Mouse (Mus musculus): ENCODE data around the gene Aars2. TPM values are rescaled to one million over a fixed set of nuclear protein-coding genes. Genes with fewer than 3 reads are reported as not detected.

Gene Aars2
- polyA plus RNA-seq, 1 experiment from 2014 or later = 17.2 TPM

DNA sequence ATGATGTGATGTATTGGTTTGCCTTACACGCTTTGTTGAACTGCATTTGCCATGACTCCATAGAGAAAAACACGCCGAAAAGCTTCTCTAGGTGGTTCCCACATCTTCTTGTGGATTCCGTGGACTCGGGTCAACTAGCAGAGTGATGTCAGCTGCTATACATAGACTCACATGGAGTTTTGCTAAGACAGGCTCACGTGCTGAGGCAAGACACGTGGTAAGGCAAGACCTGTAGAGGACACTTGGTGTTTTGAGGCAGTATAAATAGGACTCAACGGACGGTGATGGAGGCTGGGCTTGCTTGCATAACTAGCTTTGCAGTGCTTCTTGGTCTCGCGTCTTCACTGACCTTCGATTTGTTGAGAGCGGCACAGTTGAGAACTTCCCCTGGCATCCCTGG is 8.2 kb upstream of the Aars2 start:
- H3K27me3 ChIP-seq = peaks cover under 1% of the 10 kb centered on the region
- DNase-seq (ENCODE audit: low read depth, low spot score) (no peak), ATAC-seq (no peak)
- TF ChIP-seq CTCF (IDR thresholded peaks at IDR 0.05) = no peak
- POLR2A ChIA-PET = no interaction called here
- in situ Hi-C loops (cut with MboI; ENCODE audit: low pct_unique_long_range_greater_than_20kb) = loop anchor here (25.0 kb wide), 1 partner anchor 139 kb away; no protein-coding TSS in a partner anchor
- CTCF ChIA-PET = no interaction called here

DNA sequence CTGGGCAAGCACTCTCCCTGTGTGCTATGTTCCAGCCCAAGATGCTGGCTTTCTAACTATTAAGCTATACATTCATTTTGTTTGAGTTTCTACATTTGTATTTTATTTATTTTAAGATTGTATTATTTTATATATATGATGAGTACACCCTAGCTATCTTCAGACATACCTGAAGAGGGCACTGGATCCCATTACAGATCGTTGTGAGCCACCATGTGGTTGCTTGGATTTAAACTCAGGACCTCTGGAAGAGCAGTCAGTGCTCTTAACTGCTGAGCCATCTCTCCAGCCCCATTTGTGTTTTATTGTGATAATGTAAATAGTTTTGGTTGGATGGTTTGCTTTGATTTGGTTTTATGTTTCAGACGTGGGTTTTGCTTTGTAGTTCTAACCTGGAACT is 7.1 kb upstream of the Aars2 start:
- POLR2A ChIA-PET = no interaction called here
- no peak for DNase-seq (ENCODE audit: low read depth, low spot score)
- no peak for ATAC-seq
- no peaks in the 10 kb centered on the region for H3K27me3 ChIP-seq
- no peak for TF ChIP-seq CTCF (IDR thresholded peaks at IDR 0.05)
- CTCF ChIA-PET = interaction anchor here (1.3 kb wide), 1 partner anchor 53 kb away, joined by 3 read pairs; no protein-coding TSS in a partner anchor
- in situ Hi-C loops (cut with MboI; ENCODE audit: low pct_unique_long_range_greater_than_20kb) = loop anchor here (25.0 kb wide), 1 partner anchor 138 kb away; no protein-coding TSS in a partner anchor

DNA sequence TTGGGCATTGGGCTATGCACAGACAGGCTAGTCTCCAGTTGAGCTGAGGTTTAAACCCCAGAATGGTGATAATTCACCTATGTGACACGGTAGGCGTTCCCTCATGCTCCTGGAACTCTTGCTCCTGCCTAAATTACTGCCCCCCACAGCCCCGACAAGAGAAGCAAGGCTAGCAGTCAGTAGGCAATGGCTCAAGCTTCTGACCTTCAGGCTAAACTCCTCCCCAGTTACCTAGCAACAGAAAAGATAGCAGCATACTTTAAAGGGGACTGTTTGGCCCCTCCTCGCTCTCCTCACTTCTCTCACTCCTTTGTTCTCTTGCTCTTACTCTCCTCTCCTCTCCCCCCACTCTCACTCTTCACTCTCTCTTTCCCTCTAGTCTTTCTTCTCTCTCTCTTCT is 5.7 kb upstream of the Aars2 start:
- POLR2A ChIA-PET = no interaction called here
- no peak for DNase-seq (ENCODE audit: low read depth, low spot score)
- in situ Hi-C loops (cut with MboI; ENCODE audit: low pct_unique_long_range_greater_than_20kb) = no loop called here
- H3K27me3 ChIP-seq = no peaks in the 10 kb centered on the region
- CTCF ChIA-PET = no interaction called here
- no peak for ATAC-seq
- TF ChIP-seq CTCF (IDR thresholded peaks at IDR 0.05) = no peak

DNA sequence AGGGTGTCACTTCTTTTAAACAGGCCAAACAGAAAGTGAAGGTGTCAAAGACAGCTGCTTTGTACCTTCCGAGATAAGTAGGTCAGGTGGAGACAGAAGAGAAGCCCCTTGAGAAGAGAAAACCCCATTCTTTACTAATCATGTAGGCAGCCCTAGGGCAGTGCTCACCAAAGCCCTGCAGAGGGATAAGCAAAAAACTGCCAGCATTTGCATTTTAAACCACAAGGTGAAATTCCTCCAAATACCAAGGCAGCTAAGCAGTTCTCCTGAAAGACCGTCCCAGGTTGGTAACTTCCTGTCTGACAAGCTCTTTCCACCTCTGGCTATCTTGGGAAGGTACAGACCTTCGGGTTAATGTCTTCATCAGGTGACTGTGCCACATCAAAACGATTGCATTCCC is 4.3 kb upstream of the Aars2 start:
- DNase-seq (ENCODE audit: low read depth, low spot score) (no peak), ATAC-seq (no peak)
- H3K27me3 ChIP-seq = no peaks in the 10 kb centered on the region
- CTCF ChIA-PET = interaction anchor here (1.2 to 1.4 kb wide), 3 partner anchors 11 to 26 kb away, joined by 3 to 4 read pairs (median 3); no protein-coding TSS in a partner anchor
- no peak for TF ChIP-seq CTCF (IDR thresholded peaks at IDR 0.05)
- in situ Hi-C loops (cut with MboI; ENCODE audit: low pct_unique_long_range_greater_than_20kb) = no loop called here
- POLR2A ChIA-PET = interaction anchor here (0.6 kb wide), 1 partner anchor 267 kb away, joined by 4 read pairs; no protein-coding TSS in a partner anchor

DNA sequence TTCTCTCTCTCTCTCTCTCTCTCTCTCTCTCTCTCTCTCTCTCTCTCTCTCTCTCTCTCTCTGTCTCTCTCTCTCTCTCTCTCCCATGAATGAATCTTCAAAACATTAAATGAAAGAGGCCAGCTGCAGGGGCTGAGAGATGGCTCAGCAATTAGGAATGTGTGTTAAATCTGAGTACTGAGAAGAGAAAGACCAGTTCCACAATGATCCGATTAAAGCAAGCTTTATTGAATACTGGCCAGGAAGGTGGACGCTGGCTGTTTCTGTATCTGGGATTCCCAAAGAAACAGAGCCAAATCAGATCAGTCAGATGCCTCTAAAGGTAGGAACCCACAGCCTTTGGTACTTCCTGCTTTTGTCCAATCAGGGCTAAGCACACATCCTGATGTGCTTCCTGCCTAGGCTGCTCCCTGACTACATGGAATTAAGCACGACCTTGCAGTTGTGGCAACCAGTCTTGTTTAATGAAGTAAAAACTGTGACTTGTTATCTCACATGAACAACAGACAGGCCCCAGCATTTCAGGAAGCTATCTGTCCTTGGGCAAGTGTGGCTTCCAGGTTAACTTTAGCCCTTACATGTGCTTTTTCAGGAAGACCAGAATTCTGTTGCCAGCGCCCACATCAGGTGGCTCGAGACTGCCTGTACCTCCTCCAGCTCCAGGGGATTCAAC is 3.2 kb upstream of the Aars2 start:
- TF ChIP-seq CTCF (IDR thresholded peaks at IDR 0.05) = no peak
- ATAC-seq (no peak), DNase-seq (ENCODE audit: low read depth, low spot score) (no peak)
- ChIA-PET CTCF (interaction anchor here (0.7 to 1.0 kb wide), 2 partner anchors 13 to 52 kb away, joined by 3 read pairs; partner anchors contain the start of gene Nfkbie), POLR2A (interaction anchor here (0.6 kb wide), 1 partner anchor 46 kb away, joined by 3 read pairs; the partner anchor contains the start of gene Tmem151b)
- in situ Hi-C loops (cut with MboI; ENCODE audit: low pct_unique_long_range_greater_than_20kb) = no loop called here
- no peaks in the 10 kb centered on the region for H3K27me3 ChIP-seq

DNA sequence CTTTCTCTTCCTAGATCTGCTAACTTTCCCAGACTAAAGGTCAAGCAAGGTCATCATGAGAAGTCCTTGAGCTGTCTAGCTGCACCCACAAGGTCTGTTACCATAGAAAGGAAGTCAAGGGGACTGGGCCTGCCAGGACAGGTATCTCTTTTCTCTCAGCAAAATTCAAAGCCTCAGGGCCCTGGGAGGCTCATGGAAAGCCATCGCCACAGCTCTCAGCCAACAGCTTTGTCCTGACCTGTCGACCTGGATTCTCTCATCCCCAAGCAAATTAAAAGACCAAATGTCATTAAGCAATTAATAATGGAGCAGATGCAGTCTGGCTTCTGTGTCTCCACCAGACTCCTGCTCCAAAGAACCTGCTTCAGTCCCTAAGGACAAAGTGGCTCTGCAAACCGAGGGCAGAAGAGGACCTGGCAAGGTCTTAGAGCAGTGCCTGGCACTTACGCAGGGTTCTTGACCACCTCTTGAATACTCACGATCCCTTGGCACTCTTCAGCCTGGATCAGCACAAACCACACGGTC is 638 bp upstream of the Aars2 start:
- ChIA-PET CTCF (interaction anchor here (1.0 to 2.8 kb wide), 3 partner anchors 11 to 27 kb away, joined by 3 to 10 read pairs (median 5); no protein-coding TSS in a partner anchor), POLR2A (interaction anchor here (1.6 kb wide), 1 partner anchor 43 kb away, joined by 7 read pairs; the partner anchor contains the start of gene Tmem151b)
- ATAC-seq (no peak), DNase-seq (ENCODE audit: low read depth, low spot score) (no peak)
- in situ Hi-C loops (cut with MboI; ENCODE audit: low pct_unique_long_range_greater_than_20kb) = loop anchor here (5.0 kb wide), 1 partner anchor 46 kb away; no protein-coding TSS in a partner anchor
- no peaks in the 10 kb centered on the region for H3K27me3 ChIP-seq
- no peak for TF ChIP-seq CTCF (IDR thresholded peaks at IDR 0.05)

DNA sequence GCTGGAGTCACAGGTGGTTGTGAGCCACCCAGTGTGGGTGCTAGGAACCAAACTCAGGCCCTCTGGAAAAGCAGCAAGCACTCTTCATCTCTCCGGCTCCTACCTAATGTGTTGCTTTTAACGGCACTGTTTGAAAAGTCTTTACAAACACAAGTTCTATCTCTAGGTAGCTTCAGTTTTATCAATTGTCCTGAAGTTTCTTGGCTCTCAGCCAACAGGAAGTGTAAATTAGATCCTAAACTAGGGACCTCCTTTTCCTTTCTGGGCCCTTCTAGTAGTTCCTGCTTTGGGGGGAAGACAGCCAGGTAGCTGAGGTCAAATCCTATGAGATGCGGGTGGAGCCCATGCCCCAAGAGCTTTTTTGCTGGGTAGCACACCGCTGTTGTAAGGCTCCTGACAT is 4.2 kb downstream of the Aars2 start:
- no peaks in the 10 kb centered on the region for H3K27me3 ChIP-seq
- in situ Hi-C loops (cut with MboI; ENCODE audit: low pct_unique_long_range_greater_than_20kb) = no loop called here
- CTCF ChIA-PET = no interaction called here
- TF ChIP-seq CTCF (IDR thresholded peaks at IDR 0.05) = no peak
- ATAC-seq (no peak), DNase-seq (ENCODE audit: low read depth, low spot score) (no peak)
- POLR2A ChIA-PET = no interaction called here

DNA sequence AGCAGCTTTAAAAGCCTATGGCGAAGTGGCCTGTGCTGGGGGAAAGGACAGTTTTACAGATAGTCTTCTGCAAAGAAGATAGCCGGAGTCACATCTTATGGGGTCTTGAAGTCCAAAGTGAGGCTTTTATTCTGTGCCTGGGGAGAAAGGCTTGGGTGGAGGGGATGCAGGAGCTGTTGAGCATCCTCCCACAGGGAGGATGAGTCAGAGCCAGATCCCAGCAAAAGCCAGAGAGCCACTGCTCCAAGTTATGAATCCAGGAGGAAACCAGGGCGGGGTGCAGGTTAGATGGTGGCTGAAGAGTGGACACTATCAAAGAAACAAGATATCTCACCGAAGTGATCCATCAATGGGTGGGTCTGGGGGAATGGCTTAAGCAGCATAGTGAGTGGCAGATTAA is 5.1 kb downstream of the Aars2 start:
- no peaks in the 10 kb centered on the region for H3K27me3 ChIP-seq
- DNase-seq (ENCODE audit: low read depth, low spot score) (no peak), ATAC-seq (no peak)
- ChIA-PET CTCF (no interaction called here), POLR2A (interaction anchor here (0.6 kb wide), 1 partner anchor 45 kb away, joined by 4 read pairs; no protein-coding TSS in a partner anchor)
- TF ChIP-seq CTCF (IDR thresholded peaks at IDR 0.05) = no peak
- in situ Hi-C loops (cut with MboI; ENCODE audit: low pct_unique_long_range_greater_than_20kb) = no loop called here

DNA sequence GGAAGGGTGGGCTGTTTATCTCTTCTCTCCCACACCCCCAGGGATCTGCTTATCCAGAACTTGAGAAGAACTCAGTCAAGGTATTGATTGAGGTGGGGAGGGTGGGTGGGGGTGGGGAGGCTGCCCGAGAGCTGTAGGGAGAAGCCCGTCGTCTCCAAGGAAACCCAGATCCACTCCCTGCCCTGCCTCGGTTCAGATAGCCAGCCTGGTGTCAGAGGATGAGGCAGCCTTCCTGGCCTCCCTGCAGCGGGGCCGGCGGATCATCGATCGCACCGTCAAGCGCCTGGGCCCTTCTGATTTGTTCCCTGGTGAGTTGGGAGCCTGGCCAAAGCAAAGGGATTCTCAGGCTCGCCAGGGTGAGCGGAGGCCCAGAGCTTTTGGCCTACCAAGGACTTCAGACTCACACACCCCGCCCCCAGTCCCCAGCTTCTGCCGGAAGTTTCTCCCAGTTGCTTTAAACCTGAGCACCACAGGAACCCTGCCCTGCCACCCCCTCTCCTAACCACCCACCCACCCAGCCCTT is 8.6 kb downstream of the Aars2 start:
- no peak for DNase-seq (ENCODE audit: low read depth, low spot score)
- no peak for ATAC-seq
- no peak for TF ChIP-seq CTCF (IDR thresholded peaks at IDR 0.05)
- in situ Hi-C loops (cut with MboI; ENCODE audit: low pct_unique_long_range_greater_than_20kb) = no loop called here
- H3K27me3 ChIP-seq = no peaks in the 10 kb centered on the region
- ChIA-PET CTCF (no interaction called here), POLR2A (interaction anchor here (0.7 kb wide), 1 partner anchor 86 kb away, joined by 3 read pairs; no protein-coding TSS in a partner anchor)

DNA sequence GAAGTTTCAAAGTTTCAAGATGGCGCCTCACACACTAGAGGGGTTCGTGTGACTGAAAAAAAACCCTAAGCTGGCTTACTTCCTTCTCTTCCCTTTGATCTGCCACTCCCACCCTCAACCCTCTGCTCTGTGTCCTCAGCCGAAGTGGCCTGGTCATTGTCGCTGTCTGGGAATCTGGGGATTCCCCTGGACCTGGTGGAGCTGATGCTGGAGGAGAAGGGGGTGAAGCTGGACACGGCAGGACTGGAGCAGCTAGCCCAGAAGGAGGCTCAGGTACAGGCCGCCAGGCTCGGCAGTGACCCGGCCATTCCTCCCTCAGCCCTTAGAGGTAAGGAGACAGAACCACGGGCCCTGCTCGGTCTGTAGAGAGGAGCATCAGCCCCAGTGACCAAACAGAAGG is 9.2 kb downstream of the Aars2 start:
- H3K27me3 ChIP-seq = no peaks in the 10 kb centered on the region
- DNase-seq (ENCODE audit: low read depth, low spot score) (no peak), ATAC-seq (no peak)
- no peak for TF ChIP-seq CTCF (IDR thresholded peaks at IDR 0.05)
- ChIA-PET POLR2A (interaction anchor here (1.8 kb wide), 1 partner anchor 9 kb away, joined by 10 read pairs; the partner anchor contains the start of gene Aars2), CTCF (interaction anchor here (0.7 to 2.1 kb wide), 13 partner anchors 9 to 47 kb away, joined by 3 to 10 read pairs (median 4); partner anchors contain the start of genes Aars2 and Tmem151b)
- in situ Hi-C loops (cut with MboI; ENCODE audit: low pct_unique_long_range_greater_than_20kb) = no loop called here

All from Patski (cell line).